12 mouse cellular contexts compared by ENCODE assay signal in genomic region chr4:57131839-57132238, GRCm38 (mm10). TPM values are rescaled to one million over a fixed set of nuclear protein-coding genes. Genes with fewer than 3 reads are reported as not detected.
DNase-seq lines count a peak whose midpoint lies in the region; ATAC-seq and TF ChIP-seq lines count a peak whose summit lies in the region.
"Had no signal": no experiment of that assay in that cellular context is flagged by ENCODE, and none has a peak within 500 bp of the region (broad histone marks: within the 10 kb centered on the region; RNA-seq: fewer than 3 reads in every experiment).

No protein-coding gene starts in this region.

- TF ChIP-seq CTCF in left cerebral cortex, adult 2 months (IDR thresholded peaks at IDR 0.05): no peak
- no peak for TF ChIP-seq CTCF in small intestine, adult 2 months (IDR thresholded peaks at IDR 0.05; ENCODE audit: extremely low read depth, insufficient read length, insufficient replicate concordance, low read depth, low read length)

- H3K4me3 ChIP-seq in left cerebral cortex, adult 2 months: no peak overlapping the region
- H3K4me3 ChIP-seq in intestine, embryonic 15.5 days (replicated peaks): no peak overlapping the region
- peak overlapping the region; percentile 5; the same call in 1 of the 2 replicates for H3K4me3 ChIP-seq in small intestine, adult 2 months (ENCODE audit: low read depth, low read length)
- H3K4me3 ChIP-seq: limb, embryonic 12.5 days had no signal

- H3K36me3 ChIP-seq in intestine, embryonic 15.5 days: no peaks in the 10 kb centered on the region
- no peaks in the 10 kb centered on the region for H3K36me3 ChIP-seq in small intestine, adult 2 months (ENCODE audit: control insufficient read depth, insufficient read depth, low read length)
- H3K36me3 ChIP-seq: limb, embryonic 12.5 days had no signal

- no peak for TF ChIP-seq POLR2A in small intestine, adult 2 months (IDR thresholded peaks at IDR 0.05; ENCODE audit: low read depth, low read length)

- WGBS in intestine, embryonic 15.5 days: 73% methylated on average over 10 of the region's 10 CpGs
- WGBS in small intestine, adult 2 months: 60% methylated on average over 10 of the region's 10 CpGs

- no peaks in the 10 kb centered on the region for H3K27me3 ChIP-seq in intestine, embryonic 15.5 days (replicated peaks)
- H3K27me3 ChIP-seq in small intestine, adult 2 months (ENCODE audit: control insufficient read depth, insufficient read depth, low read length): no peaks in the 10 kb centered on the region
- H3K27me3 ChIP-seq: limb, embryonic 12.5 days had no signal

- H3K9ac ChIP-seq in intestine, embryonic 15.5 days: no peak overlapping the region
- H3K9ac ChIP-seq: limb, embryonic 12.5 days; liver, postnatal 0 days had no signal

- H3K4me1 ChIP-seq in intestine, embryonic 15.5 days (replicated peaks): peaks cover 15% of the 10 kb centered on the region
- peaks cover 57% of the 10 kb centered on the region for H3K4me1 ChIP-seq in small intestine, adult 2 months (ENCODE audit: control insufficient read depth, insufficient read depth, insufficient read length, low read length)

- no peak overlapping the region; the same call in 1 of the 2 replicates for H3K27ac ChIP-seq in left cerebral cortex, adult 2 months
- H3K27ac ChIP-seq in intestine, embryonic 15.5 days: peak overlapping the region; percentile 22
- peak overlapping the region; percentile 79 for H3K27ac ChIP-seq in small intestine, adult 2 months (ENCODE audit: insufficient read depth, low read depth, low read length)
- H3K27ac ChIP-seq: limb, embryonic 12.5 days had no signal

- no peak overlapping the region for H3K4me2 ChIP-seq in intestine, embryonic 15.5 days (replicated peaks)
- H3K4me2 ChIP-seq: limb, embryonic 12.5 days had no signal

- H3K9me3 ChIP-seq in intestine, embryonic 15.5 days: no peaks in the 10 kb centered on the region
- H3K9me3 ChIP-seq: limb, embryonic 12.5 days had no signal

- intact Hi-C loops in left cerebral cortex, adult 2 months (cut with DNase I): loop anchor here (5.0 kb wide), 1 partner anchor 185 kb away; no protein-coding TSS in a partner anchor

- DNase-seq in heart, adult 11 months: peak; percentile 94
- no peak for DNase-seq in heart, adult 8-10 months (ENCODE audit: low spot score)
- peak; percentile 32 to 46 for DNase-seq in left cerebral cortex, adult 2 months (ENCODE audit: extremely low spot score in 1 of 2, low spot score in 2 of 2)
- no peak for DNase-seq in left cerebral cortex, adult 11 months (ENCODE audit: low spot score)
- DNase-seq in c-Kit-positive CD71-positive TER-119-positive erythroid progenitor cells, embryonic 14.5 days (ENCODE audit: low spot score): no peak
- DNase-seq: adrenal gland, postnatal 14 days; gastrocnemius, postnatal 10 days; kidney, postnatal 25 days; liver, postnatal 0 days had no signal

- ATAC-seq in intestine, embryonic 15.5 days: no peak
- ATAC-seq: liver, postnatal 0 days had no signal

RNA-seq across cellular contexts. Expression of gene Epb41l4b, which starts 11.4 kb away (rescaled TPM):
- total RNA-seq in heart, adult 8-10 months (2022): 1 to 10 TPM; 1.4 to 3.4 (median 2.6) TPM
- total RNA-seq in left cerebral cortex, adult 2 months (2021): 10 to 100 TPM; 37.7 to 42.8 TPM
- polyA plus RNA-seq in intestine, embryonic 15.5 days (2015; fragmentation: Nextera tagmentation; extraction: Ambion mirVana): 22.2 and 23.4 TPM in 2 replicates
- polyA plus RNA-seq in small intestine, adult 2 months (2012; rRNA removed): 32.6 and 81.4 TPM in 2 replicates

Comparison
In these comparisons a context has a peak if more than half of its experiments do, and no peak if none do; other contexts are left out.
1. DNase-seq: peak in heart, adult 11 months (single experiment) and left cerebral cortex, adult 2 months (2 of 2); none in heart, adult 8-10 months (single experiment), left cerebral cortex, adult 11 months (single experiment) and c-Kit-positive CD71-positive TER-119-positive erythroid progenitor cells, embryonic 14.5 days (single experiment).
2. RNA of gene Epb41l4b, which starts 11.4 kb away (total RNA-seq): 37.7 to 42.8 TPM in left cerebral cortex, adult 2 months; 1.4 to 3.4 TPM in heart, adult 8-10 months; every median in the first group is over 4 times any median in the second.